10 mouse cellular contexts compared by ENCODE assay signal in the genomic region with DNA sequence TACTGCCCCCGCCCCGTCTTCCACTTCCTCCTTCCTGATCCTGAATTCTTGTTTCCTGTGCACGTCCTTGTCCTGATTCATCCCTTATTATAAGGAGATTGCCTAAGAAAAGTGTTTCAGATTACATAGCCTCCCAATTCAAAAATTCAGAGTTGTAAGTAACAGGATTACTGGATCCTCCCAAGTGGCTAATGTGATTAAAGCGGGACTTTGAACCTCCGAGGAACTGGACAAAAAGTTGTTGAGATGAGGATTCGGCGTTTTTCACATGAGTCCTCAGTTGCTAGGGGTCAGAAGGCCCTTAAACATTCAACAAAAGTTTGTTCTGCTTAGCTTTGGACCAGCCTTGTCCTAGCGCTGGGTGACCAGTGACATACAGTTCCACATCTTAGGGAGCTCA. TPM values are rescaled to one million over a fixed set of nuclear protein-coding genes. Genes with fewer than 3 reads are reported as not detected.
DNase-seq lines count a peak whose midpoint lies in the region; ATAC-seq and TF ChIP-seq lines count a peak whose summit lies in the region.
"Had no signal": no experiment of that assay in that cellular context is flagged by ENCODE, and none has a peak within 500 bp of the region (broad histone marks: within the 10 kb centered on the region; RNA-seq: fewer than 3 reads in every experiment).

Gene Kcna1 (minus strand): TSS at position 4 of the 400 bp plus-strand sequence.

- DNase-seq in gastrocnemius, adult 2 months: no peak
- no peak for DNase-seq in gastrocnemius, postnatal 4 days (ENCODE audit: low spot score in 2 of 2)
- DNase-seq in retina, postnatal 1 day: peak; percentile 30
- DNase-seq in retina, embryonic 14.5 days (ENCODE audit: low spot score): no peak
- DNase-seq in limb, embryonic 14.5 days (ENCODE audit: low spot score): no peak
- DNase-seq in B cell, adult 2 months: no peak
- DNase-seq in urinary bladder, adult 18-20 months (ENCODE audit: low spot score in 2 of 2): no peak

- H3K4me3 ChIP-seq in gastrocnemius, adult 2 months: peak within 1 kb of the TSS; percentile 66
- peak within 1 kb of the TSS; percentile 46 for H3K4me3 ChIP-seq in limb, embryonic 14.5 days (replicated peaks; ENCODE audit: low read length)

- TF ChIP-seq POLR2A in limb, embryonic 14.5 days (IDR thresholded peaks at IDR 0.05; ENCODE audit: borderline replicate concordance, extremely low read depth, insufficient read depth, insufficient read length): no peak

- WGBS in limb, embryonic 14.5 days: 26% methylated on average over 8 of the region's 8 CpGs

- no peaks in the 10 kb centered on the region for H3K9me3 ChIP-seq in limb, embryonic 14.5 days (ENCODE audit: control insufficient read depth, low read length)

- H3K27ac ChIP-seq in gastrocnemius, adult 2 months: peak within 1 kb of the TSS; percentile 40; the same call in 1 of the 2 replicates
- no peak within 1 kb of the TSS for H3K27ac ChIP-seq in limb, embryonic 14.5 days (replicated peaks; ENCODE audit: low read depth, low read length)

- H3K4me2 ChIP-seq in limb, embryonic 14.5 days (replicated peaks; ENCODE audit: low read depth, low read length, severe bottlenecking): peak within 1 kb of the TSS; percentile 96

- no peak for TF ChIP-seq CTCF in gastrocnemius, adult 2 months (IDR thresholded peaks at IDR 0.05)

- H3K36me3 ChIP-seq in limb, embryonic 14.5 days (ENCODE audit: control insufficient read depth, insufficient read depth, low read length): no peaks in the 10 kb centered on the region

- H3K9ac ChIP-seq in limb, embryonic 14.5 days (ENCODE audit: low read depth, low read length, severe bottlenecking): peak within 1 kb of the TSS; percentile 29; the same call in 1 of the 2 replicates

- peaks cover 23% of the 10 kb centered on the region for H3K4me1 ChIP-seq in limb, embryonic 14.5 days (ENCODE audit: control insufficient read depth, insufficient read depth, low read length)

- peaks cover 50% of the 10 kb centered on the region for H3K27me3 ChIP-seq in limb, embryonic 14.5 days (ENCODE audit: control insufficient read depth, insufficient read depth, low read length)

- intact Hi-C loops in gastrocnemius, adult 2 months (cut with DNase I): no loop called here

- no peak for ATAC-seq in limb, embryonic 14.5 days (ENCODE audit: low FRiP score, low read depth)
- no peak for ATAC-seq in monocyte, adult 5-6 weeks (replicated peaks; ENCODE audit: insufficient number of reproducible peaks, low FRiP score, low TSS enrichment, poor library complexity, severe bottlenecking)

RNA-seq across cellular contexts. Expression of gene Kcna1, which starts in this region (rescaled TPM):
- 1 to 10 TPM; 1.0 to 1.4 TPM for total RNA-seq in gastrocnemius, adult 2 months (2021)
- 1 to 10 TPM; 5.7 to 7.0 TPM for total RNA-seq in gastrocnemius, postnatal 4 days (2021)
- polyA plus RNA-seq in limb, embryonic 14.5 days (2012; rRNA removed): 0.88 and 1.1 TPM in 2 replicates
- polyA plus RNA-seq in limb, embryonic 14.5 days (2014; fragmentation: Nextera tagmentation; extraction: Ambion mirVana): 1.6 and 2.3 TPM in 2 replicates
- not detected in 3 replicates for total RNA-seq in monocyte, adult 5-6 weeks (2017)
- total RNA-seq: hematopoietic stem cell, adult 5-6 weeks had no signal
- polyA plus RNA-seq: C2C12 had no signal
